Mouse (Mus musculus) MEL (cell line): ENCODE measurements around the gene Lman2.

Experiments
- POLR2A ChIP-seq, 2 experiments: IDR thresholded peaks; 2 replicates each; pipeline ENCODE4 v1.6.1; 2011 to 2012; ENCODE audit warnings: low read length in 2 of 2, mild to moderate bottlenecking in 2 of 2, control low read depth in 1 of 2, improper control_type of control experiment in 1 of 2, low read depth in 1 of 2, moderate library complexity in 1 of 2; ENCODE audit not compliant: control insufficient read depth in 1 of 2, insufficient read depth in 1 of 2, poor library complexity in 1 of 2
- POLR2AphosphoS2 ChIP-seq: IDR thresholded peaks from 2 replicates; pipeline ENCODE4 v1.6.1; 2011; ENCODE audit warnings: low read length, improper control_type of control experiment
- TCF12 ChIP-seq: IDR thresholded peaks from 2 replicates; pipeline ENCODE4 v1.6.1; 2014; ENCODE audit warnings: low read depth, mild to moderate bottlenecking, inconsistent platforms, low read length, improper control_type of control experiment, moderate library complexity

DNA sequence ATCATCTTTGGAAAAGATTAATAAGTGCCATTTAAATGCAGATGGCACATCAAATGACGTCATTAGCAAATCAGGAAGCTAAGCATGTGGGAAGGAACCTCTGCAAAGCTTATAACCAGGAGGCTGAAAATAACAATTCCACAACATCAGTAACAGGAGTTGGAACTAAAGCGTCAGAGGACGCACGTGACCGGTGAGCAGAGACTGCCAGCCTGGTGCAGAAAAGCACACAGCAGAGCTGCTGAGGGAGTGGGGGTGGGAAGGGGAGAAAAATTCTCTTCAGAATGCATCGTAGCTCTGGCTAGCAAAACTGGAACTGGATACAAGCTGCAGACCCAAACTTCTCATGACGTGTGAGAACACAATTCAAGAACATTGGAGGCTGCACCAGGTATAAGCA lies 18.3 kb downstream of the Lman2 start:
- no peak for TF ChIP-seq TCF12
- no peak for TF ChIP-seq POLR2AphosphoS2
- TF ChIP-seq POLR2A (IDR thresholded peaks at IDR 0.05; ENCODE audit: control insufficient read depth in 1 of 2, insufficient read depth in 1 of 2, low read depth in 1 of 2, low read length in 2 of 2, poor library complexity in 1 of 2): no peak; a peak in 1 of 4 replicates
